Mouse (Mus musculus): ENCODE measurements around the gene Tmem198b. TPM values are rescaled to one million over a fixed set of nuclear protein-coding genes. Genes with fewer than 3 reads are reported as not detected.
"Not testable (repeated sequence)": the region's sequence is repeated elsewhere in the genome, so short reads cannot be mapped to it uniquely, and the experiment has no call there.

Tmem198b gene
- 1 to 10 TPM; 6.8 to 7.0 TPM for total RNA-seq (2021)

- DNase-seq, result peak; percentile 69 to 82
- intact Hi-C loops (cut with DNase I), result loop anchor here (1.0 to 5.0 kb wide), 2 partner anchors 56 to 177 kb away; partner anchors contain the start of gene Rps26
Observed at GRCm38 (mm10) chr10:128804271-128805091, at the start of gene Tmem198b. Tmem198b (minus strand) TSS chr10:128804370.

- intact Hi-C loops (cut with DNase I), result no loop called here
- no peak for DNase-seq
Observed at GRCm38 (mm10) chr10:128850339-128850738, 46.2 kb upstream of the Tmem198b start.

- intact Hi-C loops (cut with DNase I), result no loop called here
- DNase-seq, result no peak
Observed at GRCm38 (mm10) chr10:128848426-128848825, 44.3 kb upstream of the Tmem198b start.

DNA sequence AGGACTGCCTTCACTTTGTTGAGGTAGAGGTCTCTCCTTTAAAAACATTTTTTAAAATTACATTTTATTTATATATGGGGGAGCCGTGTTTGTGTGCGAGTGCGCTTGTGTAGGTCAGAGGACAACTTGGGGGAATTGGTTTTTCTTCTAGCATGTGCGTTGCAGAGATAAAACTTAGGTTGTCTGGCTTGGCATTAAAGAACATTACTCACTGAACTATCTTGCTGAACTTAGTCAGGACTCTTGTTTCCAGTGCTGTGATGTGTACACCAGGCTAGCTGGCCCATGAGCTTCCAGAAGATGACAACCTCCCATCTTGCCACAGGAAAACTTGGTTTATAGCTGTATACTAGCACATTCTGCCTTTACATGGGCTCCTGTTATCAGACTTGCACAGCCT is 42.5 kb upstream of the Tmem198b start:
- no peak for DNase-seq
- intact Hi-C loops (cut with DNase I), result no loop called here

DNA sequence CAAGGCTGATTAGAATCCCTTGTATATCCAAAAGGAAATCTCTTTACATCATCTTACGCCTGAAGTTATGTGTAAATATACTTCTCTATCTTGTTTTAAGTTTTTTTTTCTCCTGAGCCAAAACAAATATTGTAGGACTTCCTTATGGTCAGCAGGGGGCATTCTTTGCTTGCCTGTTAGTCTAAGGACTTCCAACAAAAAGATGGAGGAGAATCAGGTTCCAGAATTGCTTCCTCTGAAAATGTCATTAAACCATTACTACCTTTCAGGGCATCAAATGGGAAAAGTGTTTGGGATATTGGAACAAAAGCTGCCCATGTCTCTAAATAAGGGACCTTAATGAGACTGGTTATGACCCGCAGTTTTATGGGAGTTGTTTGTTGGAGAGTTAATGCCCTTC is 41.3 kb upstream of the Tmem198b start:
- DNase-seq, result no peak
- intact Hi-C loops (cut with DNase I), result loop anchor here (1.0 kb wide), 1 partner anchor 50 kb away; no protein-coding TSS in a partner anchor

GRCm38 (mm10) chr10:128843260-128843659 is 39.1 kb upstream of the Tmem198b start:
- no peak for DNase-seq
- intact Hi-C loops (cut with DNase I), result loop anchor here (5.0 kb wide), 1 partner anchor 134 kb away; no protein-coding TSS in a partner anchor

DNA sequence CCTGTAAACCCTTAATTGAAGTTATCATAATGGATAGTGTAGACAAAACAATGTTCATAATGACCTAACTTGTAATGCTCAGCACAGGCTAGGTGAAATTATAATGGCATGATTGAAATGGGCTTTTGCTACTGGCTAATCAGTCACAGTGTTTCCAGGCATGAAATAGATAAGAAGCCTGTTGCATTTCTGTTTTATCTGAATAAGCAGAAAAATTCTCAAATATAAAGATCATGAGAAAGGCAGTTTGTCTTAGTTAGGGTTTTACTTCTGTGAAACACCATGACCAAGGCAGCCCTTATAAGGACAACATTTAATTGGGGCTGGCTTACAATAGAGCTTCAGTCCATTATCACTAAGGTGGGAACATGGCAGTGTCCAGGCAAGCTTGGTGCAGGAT is 36.4 kb upstream of the Tmem198b start:
- intact Hi-C loops (cut with DNase I), result loop anchor here (5.0 kb wide), 1 partner anchor 137 kb away; no protein-coding TSS in a partner anchor
- DNase-seq, result no peak

- intact Hi-C loops (cut with DNase I), result no loop called here
Observed at GRCm38 (mm10) chr10:128839434-128839833, 35.3 kb upstream of the Tmem198b start.

DNA sequence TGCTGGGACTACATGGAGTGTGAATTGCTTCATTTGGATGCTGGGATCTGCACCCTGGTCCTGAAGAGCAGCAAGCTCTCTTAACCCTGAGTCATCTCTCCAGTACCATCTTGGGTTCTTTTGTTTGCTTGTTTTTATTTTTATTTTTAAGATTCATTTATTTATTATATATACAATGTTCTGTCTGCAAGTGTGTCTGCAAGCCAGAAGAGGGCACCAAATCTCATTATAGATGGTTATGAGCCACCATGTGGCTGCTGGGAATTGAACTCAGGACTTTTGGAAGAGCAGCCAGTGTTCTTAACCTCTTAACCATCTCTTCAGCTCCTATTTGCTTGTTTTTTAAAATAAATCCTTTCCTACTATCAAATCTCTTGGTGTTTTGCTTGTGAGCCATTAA is 33.2 kb upstream of the Tmem198b start:
- DNase-seq, result no peak
- intact Hi-C loops (cut with DNase I), result no loop called here

More at GRCm38 (mm10) chr10:128839434-128839833, 35.3 kb upstream of the Tmem198b start:
- no peak for DNase-seq

DNA sequence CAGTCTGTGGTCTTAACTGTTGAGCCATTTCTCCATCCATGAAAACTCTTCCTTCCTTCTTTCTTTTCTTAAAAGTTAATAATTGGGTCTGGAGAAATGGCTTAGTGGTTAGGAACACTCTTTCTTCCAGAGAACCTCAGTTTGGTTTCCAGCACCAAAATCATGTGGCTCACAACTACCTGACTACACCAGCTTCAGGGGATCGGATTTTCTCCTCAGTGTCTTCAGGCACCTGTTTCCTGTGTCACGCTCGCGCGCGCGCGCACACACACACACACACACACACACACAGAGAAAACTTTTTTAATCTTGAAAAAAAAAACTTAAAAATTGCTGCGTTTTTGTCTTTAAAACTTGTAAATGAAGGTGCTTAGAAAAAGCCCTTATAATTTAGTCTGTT is 19.7 kb upstream of the Tmem198b start:
- DNase-seq, result no peak
- intact Hi-C loops (cut with DNase I), result no loop called here

GRCm38 (mm10) chr10:128823087-128823486 is 18.9 kb upstream of the Tmem198b start:
- DNase-seq; intact Hi-C loops (cut with DNase I): not testable (repeated sequence)

DNA sequence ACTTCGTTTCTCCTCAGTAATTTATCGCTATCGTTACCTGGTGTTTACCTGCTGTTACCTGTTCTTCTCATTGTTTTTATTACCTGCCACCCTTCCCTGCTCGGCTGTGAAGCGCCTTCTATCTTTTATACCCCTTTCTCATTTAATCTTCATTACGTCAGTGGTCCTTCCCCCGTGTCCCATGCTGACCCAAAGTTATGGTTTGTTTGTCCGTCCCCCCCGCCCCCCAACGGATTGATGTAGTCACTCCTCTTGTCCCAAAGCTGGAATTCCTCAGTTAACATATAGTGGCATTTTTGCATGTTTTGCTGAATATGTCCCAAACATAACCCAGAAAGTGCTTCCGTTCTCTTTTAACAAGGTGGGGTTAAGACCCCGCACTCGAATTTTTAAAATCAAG is 18.0 kb upstream of the Tmem198b start:
- intact Hi-C loops (cut with DNase I), result no loop called here
- no peak for DNase-seq

GRCm38 (mm10) chr10:128821358-128822056 is 17.3 kb upstream of the Tmem198b start, which contains the start of gene Ormdl2:
Ormdl2 (minus strand) TSS chr10:128821645.
- DNase-seq, result peak; percentile 99
- intact Hi-C loops (cut with DNase I), result loop anchor here (2.0 kb wide), 1 partner anchor 15 kb away; no protein-coding TSS in a partner anchor

DNA sequence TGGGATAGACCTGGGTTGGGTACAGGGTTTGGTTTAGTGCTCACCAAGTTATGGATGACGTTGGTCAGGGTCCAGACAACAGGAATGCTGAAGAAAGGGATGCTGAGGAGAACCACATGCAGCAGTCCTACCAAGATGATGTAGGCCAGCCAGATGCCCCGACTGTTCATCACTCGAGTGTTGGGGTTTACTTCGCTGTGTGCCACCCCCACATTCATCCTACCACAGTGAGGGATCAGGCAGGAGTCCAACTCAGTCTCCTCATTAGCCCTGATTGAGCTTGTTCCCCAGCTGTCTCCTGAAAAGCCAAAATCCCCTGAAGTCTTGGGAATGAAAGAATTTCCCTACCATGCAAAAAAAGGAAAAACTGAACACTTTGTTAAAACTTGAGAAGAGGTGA is 16.0 kb upstream of the Tmem198b start:
- no peak for DNase-seq
- intact Hi-C loops (cut with DNase I), result loop anchor here (2.0 kb wide), 1 partner anchor 13 kb away; no protein-coding TSS in a partner anchor

- no peak for DNase-seq
- intact Hi-C loops (cut with DNase I), result no loop called here
Observed at GRCm38 (mm10) chr10:128817033-128817432, 12.9 kb upstream of the Tmem198b start, which contains the start of gene Sarnp. Sarnp (plus strand) TSS chr10:128817333.

GRCm38 (mm10) chr10:128807018-128807417 is 2.8 kb upstream of the Tmem198b start:
- no peak for DNase-seq
- intact Hi-C loops (cut with DNase I), result loop anchor here (2.0 to 5.0 kb wide), 2 partner anchors 14 to 180 kb away; partner anchors contain the start of genes Ormdl2 and Rps26

- DNase-seq, result no peak
- intact Hi-C loops (cut with DNase I), result loop anchor here (2.0 to 5.0 kb wide), 2 partner anchors 15 to 179 kb away; partner anchors contain the start of genes Ormdl2 and Rps26
Observed at GRCm38 (mm10) chr10:128806086-128806485, 1.9 kb upstream of the Tmem198b start.

DNA sequence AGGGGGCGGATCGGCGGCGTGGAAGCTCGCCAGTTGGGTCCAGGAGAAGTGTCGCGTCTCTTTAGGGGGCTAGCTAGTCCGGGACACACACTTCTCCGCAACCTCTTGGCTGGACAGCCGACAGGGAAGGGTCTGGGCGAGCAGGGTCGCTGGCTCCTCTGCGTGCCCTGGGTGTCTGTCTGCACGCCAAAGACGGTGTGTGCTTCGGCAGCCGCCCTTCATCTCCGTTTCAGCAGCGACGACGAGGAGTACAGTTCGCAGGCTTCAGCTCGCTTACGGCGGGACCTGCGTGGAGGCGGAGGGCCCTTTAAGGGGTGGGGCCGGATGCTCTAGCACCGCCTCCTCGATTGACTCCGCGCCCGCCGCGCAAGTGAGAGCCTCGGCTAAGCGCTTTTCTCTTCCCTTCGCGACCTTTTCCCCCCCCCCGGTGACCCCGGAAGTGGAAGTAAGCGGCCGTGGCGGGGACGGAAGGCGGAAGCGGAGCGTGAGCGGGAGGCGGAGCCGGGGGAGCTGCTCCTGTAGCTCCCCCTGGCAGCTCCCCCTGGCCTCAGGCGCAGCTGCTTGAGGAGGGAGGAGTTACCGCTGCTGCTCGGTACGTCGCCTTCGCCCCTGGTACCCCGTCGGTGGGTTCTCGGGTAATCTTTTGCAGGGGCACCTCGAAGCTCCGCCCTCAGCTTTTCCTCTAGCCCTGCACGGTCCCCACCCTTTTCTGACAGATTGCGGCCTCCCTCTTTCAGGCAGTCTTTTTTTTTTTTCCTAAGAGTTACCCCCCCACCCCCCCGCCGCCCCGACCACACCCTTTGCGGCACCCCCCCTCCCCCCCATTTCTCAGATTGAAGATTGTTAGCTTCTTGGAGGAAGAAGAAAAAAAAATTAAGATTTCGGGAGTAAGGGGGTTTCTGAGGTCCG is 1.2 kb upstream of the Tmem198b start:
- intact Hi-C loops (cut with DNase I), result loop anchor here (5.0 kb wide), 1 partner anchor 178 kb away; the partner anchor contains the start of gene Rps26
- DNase-seq, result peak; percentile 93 to 96

GRCm38 (mm10) chr10:128803771-128804270 is 349 bp downstream of the Tmem198b start, which contains the start of gene Dnajc14:
Dnajc14 (plus strand) TSS chr10:128804062.
- peak; percentile 65 to 74 for DNase-seq
- intact Hi-C loops (cut with DNase I), result loop anchor here (1.0 kb wide), 2 partner anchors 25 to 56 kb away; no protein-coding TSS in a partner anchor

Measured in heart, postnatal 36 days (tissue).